Mouse (Mus musculus) megakaryocyte progenitor cell, adult 5-6 weeks (primary cell): ENCODE results near the gene Usp53. TPM values are rescaled to one million over a fixed set of nuclear protein-coding genes. Genes with fewer than 3 reads are reported as not detected.

Experiments used
- ATAC-seq: replicated peaks from 2 replicates; pipeline ENCODE4 v1.8.0; 2016; ENCODE audit warnings: mild to moderate bottlenecking, moderate TSS enrichment, inconsistent platforms; ENCODE audit not compliant: poor library complexity
- total RNA-seq, 2 experiments: library from RNA; stranded (forward) in 1 of 2; stranded (reverse) in 1 of 2; fragments of 157-497, 149-512 nt in 1 of 2; fragments of 200-1000 nt in 1 of 2; gene quantifications; 2 replicates each; pipeline versions ENCODE4 v1.2.3 to v1.2.4; 2015 to 2017

The Usp53 gene
- total RNA-seq (2015), result 5.6 and 6.9 TPM in 2 replicates
- total RNA-seq (2017), result 4.5 and 5.7 TPM in 2 replicates

DNA sequence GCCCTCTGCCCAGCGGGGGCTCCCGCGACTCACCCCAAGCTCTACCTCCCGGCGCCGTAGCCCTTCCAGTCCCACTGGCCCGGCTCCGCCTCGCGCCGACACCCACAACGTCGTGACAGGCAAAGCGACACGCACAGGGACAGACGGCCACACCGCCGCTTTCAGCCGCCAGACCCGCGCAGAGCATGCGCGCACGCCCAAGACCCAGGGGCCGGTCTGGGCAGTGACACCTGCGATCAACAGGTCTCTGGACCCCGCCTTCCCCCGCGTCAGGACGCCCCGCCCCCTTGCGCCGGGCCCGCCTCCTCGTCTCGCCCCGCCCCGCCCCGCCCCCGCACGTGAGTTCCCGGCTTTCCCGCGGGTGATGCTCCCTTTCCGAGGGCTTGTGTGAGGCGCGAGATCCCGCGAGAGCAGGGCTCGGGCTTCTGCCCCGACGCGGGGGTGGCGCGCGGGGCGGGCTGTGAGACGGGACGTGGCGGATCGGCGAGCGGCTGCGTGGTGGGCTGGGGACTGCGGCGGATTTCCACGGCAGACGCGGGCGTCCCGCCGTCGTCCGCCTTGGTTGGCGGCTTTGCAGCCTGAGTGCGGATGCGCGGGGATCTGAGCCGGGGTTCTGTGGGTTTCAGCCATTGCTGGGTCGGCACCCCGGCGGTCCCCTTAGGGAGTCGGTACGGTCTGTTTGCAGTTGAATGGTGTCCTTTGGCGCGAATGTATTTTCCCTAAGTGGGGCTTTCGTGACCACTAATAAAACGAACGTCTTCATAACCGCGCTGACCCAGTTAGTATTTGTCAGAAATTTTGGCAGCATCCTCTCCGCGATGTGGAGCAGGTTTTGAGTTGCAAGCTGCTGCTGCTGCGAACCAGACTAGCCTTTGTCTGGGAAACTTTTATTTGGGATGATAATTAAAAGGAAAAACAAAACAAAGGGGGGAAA lies at the start of gene Usp53:
Usp53 (minus strand) TSS at position 262 of the 934 bp plus-strand sequence.
- peak; percentile 82 for ATAC-seq

DNA sequence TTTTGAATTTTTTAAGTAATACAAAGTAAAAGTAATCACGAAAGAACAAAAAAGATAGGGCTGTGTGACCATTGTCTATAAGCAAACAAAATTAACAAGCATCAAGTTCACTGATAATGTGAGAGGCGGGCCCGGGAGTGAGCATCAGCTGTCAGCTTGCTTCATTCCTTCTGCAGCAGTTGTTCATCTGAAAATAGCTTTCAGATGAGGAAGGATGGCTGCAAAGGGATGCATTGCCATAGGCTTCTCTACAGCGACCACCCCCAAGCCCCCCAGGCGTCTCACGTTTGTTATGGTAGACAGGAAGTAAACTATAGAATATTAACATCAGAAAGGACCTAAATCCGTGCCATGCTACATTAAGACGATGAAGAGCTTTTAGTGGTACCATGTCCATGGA lies 49.5 kb upstream of the Usp53 start:
- ATAC-seq, result no peak

GRCm38 (mm10) chr3:123025634-123026033 lies 41.3 kb upstream of the Usp53 start:
- ATAC-seq, result no peak

DNA sequence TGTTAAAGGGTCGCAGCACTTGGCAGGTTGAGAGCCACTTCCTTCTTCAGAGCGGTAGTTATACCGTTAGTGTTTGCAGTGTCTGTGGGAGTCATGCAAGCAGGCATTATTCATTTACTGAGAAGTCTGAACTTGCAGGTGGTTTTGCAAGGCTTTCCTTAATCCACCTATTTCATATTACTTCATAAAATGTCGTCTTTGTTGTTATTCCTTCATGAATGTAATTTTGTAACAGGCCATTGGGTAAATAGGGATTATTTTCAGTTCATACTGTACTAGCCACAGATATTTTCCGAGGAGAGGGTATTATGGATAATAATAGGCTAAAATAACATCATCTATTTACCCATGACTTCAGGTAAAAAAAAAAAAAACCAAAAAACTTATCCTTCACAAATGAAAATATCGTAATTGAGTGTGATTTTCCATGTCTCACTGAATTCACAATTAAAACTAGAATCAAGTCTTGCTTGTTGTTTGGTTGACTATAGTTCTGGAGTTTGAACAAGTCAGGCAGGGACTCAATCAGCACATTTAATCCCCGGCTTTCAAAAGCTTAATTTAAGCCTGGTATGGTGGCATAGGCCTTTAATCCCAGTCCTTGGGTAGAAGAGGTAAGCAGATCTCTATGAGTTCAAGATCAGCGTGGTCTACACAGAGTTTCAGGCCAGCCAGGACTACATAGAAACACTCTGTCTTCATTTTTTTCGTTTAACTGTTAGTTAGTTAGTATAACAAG lies 40.4 kb upstream of the Usp53 start:
- no peak for ATAC-seq

- ATAC-seq, result no peak
Observed at GRCm38 (mm10) chr3:123018792-123019191, 34.5 kb upstream of the Usp53 start.

DNA sequence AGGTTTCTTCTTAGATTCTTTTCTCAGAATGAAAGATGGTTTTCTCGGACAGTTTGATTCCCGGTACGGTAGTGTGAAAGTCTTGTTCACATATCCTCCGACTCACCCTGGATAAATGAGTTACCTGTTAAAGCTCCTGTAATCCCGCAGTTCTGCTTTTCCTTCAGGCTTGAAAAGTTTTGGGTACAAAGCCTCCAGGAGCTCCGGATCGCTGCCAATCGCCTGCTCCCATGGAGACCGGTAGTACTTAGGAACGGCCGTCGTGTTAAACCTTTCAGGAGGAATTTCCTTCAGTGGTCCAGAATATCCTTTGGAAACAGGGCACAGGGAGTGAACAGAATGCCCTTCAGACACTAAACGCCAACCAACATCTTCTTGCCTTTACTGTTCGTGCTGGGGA lies 29.2 kb upstream of the Usp53 start:
- ATAC-seq, result no peak

DNA sequence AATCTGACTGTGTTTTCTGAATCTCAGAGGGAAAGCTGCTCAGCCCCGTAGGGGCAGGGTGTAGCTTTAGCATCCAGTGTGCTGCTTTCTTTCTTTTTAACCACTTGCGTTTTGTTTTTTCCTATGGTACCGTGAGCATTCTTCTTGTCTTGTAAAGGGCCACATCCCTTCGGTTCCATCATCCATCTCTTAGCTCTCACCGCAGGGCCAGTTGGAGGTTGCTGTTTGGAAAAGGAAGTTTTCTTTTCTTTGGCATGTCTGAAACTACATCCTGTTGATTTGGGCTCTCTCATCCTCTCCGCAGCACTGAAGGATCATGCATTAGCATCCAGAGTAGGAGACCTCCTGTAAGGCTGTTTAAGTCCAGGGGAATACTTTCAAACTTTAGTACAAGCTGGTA lies 25.1 kb upstream of the Usp53 start:
- no peak for ATAC-seq

GRCm38 (mm10) chr3:123007386-123007785 lies 23.1 kb upstream of the Usp53 start:
- no peak for ATAC-seq

DNA sequence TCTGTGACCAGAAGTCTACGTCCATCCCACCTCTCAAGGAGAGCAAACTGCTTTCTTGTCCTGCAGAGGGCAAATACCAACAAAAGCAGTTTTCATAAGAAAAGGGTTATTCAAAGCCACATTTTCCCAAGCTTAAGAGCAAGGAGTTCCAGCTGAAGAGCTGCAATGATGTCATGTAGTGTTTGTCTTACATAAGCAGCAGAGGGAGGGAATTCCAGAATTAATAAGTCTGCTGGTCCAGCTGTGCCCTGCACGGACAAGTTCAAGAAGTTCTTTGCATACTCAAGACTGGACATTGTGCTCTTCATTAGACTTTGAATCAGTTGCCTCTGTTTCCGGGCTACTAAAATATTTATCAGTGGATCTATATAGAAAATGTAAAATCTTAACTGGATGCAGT lies 16.7 kb upstream of the Usp53 start:
- no peak for ATAC-seq

- no peak for ATAC-seq
Observed at GRCm38 (mm10) chr3:122998511-122998910, 14.2 kb upstream of the Usp53 start.

DNA sequence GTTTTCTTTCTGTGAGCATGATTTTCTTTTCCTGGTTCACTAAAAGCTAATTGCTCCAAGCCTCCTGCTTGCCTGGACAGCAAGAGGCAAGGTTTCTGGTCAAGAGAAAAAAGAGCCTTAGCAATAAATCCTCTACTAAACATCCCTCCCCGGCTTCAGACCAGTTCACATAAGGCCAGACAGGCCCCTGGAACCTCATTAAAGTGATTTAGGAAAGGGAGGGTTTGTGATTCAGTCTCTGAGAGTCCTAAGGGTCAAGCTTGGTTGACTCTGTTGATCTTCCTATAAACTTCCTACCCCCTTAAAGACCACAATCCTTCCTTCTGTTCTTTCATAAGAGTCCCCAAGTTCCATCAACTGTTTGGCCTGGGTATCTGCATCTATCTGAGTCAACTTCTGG lies 12.7 kb upstream of the Usp53 start:
- ATAC-seq, result no peak

DNA sequence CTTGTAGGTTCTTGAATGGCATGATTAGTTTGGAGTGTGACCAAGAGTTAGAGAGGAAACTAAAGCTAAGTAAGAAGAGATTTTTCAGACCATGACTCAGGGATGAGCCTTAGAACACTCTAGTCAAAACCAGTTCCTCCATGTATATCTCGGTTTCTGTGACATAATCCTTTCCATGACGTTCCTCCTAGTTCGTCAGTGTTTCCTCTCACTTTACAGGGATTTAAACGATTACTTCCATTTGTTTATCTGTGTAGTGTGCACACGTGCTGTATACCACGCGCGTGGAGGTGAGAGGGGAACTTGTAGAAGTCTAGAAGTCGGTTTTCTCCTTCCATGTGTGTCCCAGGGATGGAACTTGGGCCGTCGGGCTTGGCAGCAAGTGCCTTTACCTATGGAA lies 2.6 kb upstream of the Usp53 start:
- ATAC-seq, result no peak

GRCm38 (mm10) chr3:122986386-122986785 lies 2.1 kb upstream of the Usp53 start:
- no peak for ATAC-seq

- no peak for ATAC-seq
Observed at GRCm38 (mm10) chr3:122985183-122985944, 1.1 kb upstream of the Usp53 start.

DNA sequence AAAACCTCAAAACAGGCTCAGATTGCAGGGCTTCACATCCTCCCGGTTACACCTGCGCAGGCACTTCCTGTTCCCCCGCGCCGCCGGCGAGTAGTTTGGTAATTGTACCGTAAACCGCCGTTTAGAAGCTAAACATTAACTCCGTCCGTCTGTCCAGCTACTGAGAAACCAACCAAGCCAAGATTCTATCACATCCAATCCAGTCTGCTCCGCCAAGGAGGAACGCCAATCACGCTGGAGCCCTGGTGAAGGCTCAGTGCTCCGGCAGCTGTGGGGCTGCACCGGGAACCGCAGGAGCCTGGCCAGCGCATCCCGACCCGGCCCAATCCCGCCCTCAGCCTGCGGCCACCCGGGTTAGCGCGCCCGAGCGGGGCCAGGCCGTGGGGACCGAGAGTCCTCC lies 461 bp downstream of the Usp53 start:
- ATAC-seq, result peak; percentile 54

DNA sequence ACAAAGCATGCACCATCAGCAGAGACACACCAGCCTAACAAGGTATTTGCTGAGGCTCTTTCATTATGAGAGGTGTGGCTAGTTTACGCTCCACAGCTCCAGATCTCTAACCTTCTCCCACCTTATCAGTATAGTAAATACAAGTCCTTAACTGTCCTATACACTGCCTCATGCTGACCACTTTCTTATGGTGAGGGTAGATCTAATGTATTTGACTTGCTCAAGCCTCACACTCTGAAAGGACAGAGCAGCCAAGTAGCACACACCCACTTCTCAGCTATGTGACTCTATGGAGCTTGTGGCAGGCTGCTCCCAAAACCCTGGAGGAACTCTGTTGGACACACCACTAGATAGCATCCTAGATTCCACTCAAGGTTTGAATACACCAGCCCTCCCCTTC lies 8.3 kb downstream of the Usp53 start:
- ATAC-seq, result peak; percentile 47; the same call in 1 of the 2 replicates

DNA sequence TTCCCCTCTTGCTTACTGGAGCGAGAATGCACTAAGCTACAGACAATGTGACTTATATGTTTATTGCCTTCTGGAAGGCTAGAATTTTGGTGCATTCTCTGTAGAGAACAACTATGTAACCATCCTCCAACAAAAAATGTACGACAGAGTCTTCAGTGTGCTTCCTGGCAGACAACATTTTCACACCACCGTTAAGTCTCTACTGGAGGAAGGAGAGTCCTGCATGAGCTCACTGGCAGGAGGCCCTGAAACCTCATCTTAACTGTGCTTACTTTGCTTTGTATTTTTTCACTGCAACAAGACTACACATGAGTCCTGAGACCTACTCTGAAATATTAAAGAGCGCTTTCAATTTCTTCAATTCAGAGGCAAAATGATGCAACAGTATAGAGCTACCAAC lies 8.9 kb downstream of the Usp53 start:
- no peak for ATAC-seq

- ATAC-seq, result no peak
Observed at GRCm38 (mm10) chr3:122974833-122975232, 9.5 kb downstream of the Usp53 start.

- ATAC-seq, result peak; percentile 64
Observed at GRCm38 (mm10) chr3:122972126-122972822, 12.0 kb downstream of the Usp53 start.

DNA sequence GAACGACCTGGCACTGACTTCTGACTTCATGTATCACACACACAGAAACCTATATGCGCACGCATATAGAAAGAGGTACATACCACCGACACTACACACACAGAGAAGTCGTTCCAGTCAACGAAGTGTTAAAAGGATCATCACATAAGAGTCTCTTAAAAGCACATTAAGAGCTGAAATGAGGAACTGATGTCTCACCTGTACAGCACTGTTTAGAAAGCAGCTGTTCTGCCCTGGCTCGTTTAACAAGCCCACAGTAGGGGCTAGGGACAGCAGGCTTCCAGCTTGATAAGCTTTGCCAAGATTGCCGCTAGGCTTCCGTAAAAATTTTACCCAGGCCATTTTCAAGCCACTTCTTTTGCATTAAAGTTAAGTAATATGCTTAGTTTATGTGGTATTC lies 15.9 kb downstream of the Usp53 start:
- ATAC-seq, result no peak

GRCm38 (mm10) chr3:122964301-122964700 lies 20.0 kb downstream of the Usp53 start:
- ATAC-seq, result peak; percentile 82
